Mouse (Mus musculus) forebrain, embryonic 14.5 days (tissue): ENCODE data around the gene Tmem138. TPM values are rescaled to one million over a fixed set of nuclear protein-coding genes. Genes with fewer than 3 reads are reported as not detected.

Experiments used
- ATAC-seq: fragments of 200-750 bp; cut with Nextera tagmentation; 2 replicates; pipeline ENCODE4 v1.8.0; 2017; ENCODE audit warnings: mild to moderate bottlenecking, moderate library complexity
- DNase-seq: peaks from one replicate; pipeline ENCODE4 v3.0.0-alpha.2; 2015; ENCODE audit warnings: low spot score
- H3K27ac ChIP-seq: fragments of 300-500 bp; sonication (generic); 2 replicates; pipeline ENCODE4 v1.5.1; 2014; ENCODE audit warnings: low read depth, mild to moderate bottlenecking, control low read depth, low read length, moderate library complexity
- H3K27me3 ChIP-seq: fragments of 300-500 bp; sonication (generic); replicated peaks from 2 replicates; pipeline ENCODE4 v1.6.1; 2014; ENCODE audit warnings: low read length, control low read depth, mixed read lengths; ENCODE audit not compliant: control insufficient read depth, insufficient read depth
- H3K36me3 ChIP-seq: fragments of 300-500 bp; sonication (generic); 2 replicates; pipeline ENCODE4 v1.6.1; 2014; ENCODE audit warnings: low read length, control low read depth; ENCODE audit not compliant: control insufficient read depth, insufficient read depth
- H3K4me1 ChIP-seq: fragments of 300-500 bp; sonication (generic); 2 replicates; pipeline ENCODE4 v1.6.1; 2014; ENCODE audit warnings: antibody characterized with exemption, low read length, control low read depth; ENCODE audit not compliant: control insufficient read depth, insufficient read depth
- H3K4me2 ChIP-seq: fragments of 300-500 bp; sonication (generic); 2 replicates; pipeline ENCODE4 v1.6.1; 2014; ENCODE audit warnings: mild to moderate bottlenecking, control low read depth, low read length
- H3K4me3 ChIP-seq: fragments of 300-500 bp; sonication (generic); 2 replicates; pipeline ENCODE4 v1.5.1; 2014; ENCODE audit warnings: low read depth, low read length, control low read depth
- H3K9ac ChIP-seq: fragments of 300-500 bp; sonication (generic); 2 replicates; pipeline ENCODE4 v1.6.1; 2014; ENCODE audit warnings: mild to moderate bottlenecking, low read length, control low read depth, moderate library complexity
- H3K9me3 ChIP-seq: fragments of 300-500 bp; sonication (generic); replicated peaks from 2 replicates; pipeline ENCODE4 v1.6.1; 2016; ENCODE audit warnings: low read length, control low read depth, mixed read lengths; ENCODE audit not compliant: control insufficient read depth
- WGBS: fragments of 180-500 bp; shearing (Covaris S2); extraction: QIAGEN DNeasy Blood & Tissue Kit; methylation state at CpG from one replicate; pipeline ENCODE4 v1.1.7; 2014; 5-methylcytosine and 5-hydroxymethylcytosine counted together
- polyA plus RNA-seq: library from polyadenylated mRNA; unstranded; fragments of >200 nt; fragmentation: Nextera tagmentation; extraction: Ambion mirVana; gene quantifications from 2 replicates; pipeline ENCODE4 v1.2.1, GENCODE M21; 2014

The Tmem138 gene
- polyA plus RNA-seq = 42.4 and 49.9 TPM in 2 replicates

DNA sequence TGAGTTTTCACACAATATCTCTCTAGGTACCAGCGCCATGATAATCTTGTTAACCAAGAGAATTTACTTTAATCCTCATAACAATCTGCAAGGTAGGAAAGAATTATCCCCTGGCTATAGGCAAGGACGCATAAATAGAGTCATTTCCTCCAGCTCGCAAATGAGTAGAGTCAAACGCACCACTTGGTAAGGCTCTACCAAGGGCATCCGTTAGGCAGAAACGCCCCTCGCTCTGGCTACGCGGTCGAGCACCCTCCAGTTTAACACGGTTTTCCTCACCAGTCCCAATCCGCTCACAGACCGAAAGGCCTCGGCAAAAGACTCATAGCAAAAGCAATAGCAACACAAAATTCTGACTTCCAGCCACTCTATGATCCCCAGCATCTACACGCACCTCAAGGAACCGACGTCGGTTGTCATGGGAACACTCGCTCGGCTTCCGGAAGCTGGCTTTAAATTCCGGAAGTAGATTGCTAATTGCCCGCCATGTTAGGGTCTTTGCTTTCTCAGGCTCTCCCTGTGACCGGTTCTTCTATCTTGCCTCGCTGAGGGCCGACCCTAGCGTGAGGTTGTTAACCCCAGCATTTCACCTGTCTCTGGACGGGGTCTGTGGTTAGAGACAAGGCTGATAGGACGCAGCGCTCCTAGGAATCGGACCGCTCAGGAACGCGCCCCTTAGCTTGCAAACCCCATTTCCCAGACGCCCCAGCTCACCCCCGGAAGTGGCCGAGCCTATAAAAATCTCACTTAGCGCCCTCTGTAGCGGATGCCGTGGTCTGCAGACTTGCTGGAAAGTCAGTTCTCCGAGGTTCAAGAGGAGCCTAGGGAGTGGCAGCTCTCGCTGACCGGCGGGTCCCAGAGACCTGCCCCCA lies at the start of gene Tmem138, which contains the start of gene Cyb561a3:
Gene Tmem138 (minus strand): TSS at position 673 of the 872 bp plus-strand sequence.
Gene Cyb561a3 (plus strand): TSS at position 483 of the 872 bp plus-strand sequence.
- no peaks in the 10 kb centered on the region for H3K27me3 ChIP-seq

DNA sequence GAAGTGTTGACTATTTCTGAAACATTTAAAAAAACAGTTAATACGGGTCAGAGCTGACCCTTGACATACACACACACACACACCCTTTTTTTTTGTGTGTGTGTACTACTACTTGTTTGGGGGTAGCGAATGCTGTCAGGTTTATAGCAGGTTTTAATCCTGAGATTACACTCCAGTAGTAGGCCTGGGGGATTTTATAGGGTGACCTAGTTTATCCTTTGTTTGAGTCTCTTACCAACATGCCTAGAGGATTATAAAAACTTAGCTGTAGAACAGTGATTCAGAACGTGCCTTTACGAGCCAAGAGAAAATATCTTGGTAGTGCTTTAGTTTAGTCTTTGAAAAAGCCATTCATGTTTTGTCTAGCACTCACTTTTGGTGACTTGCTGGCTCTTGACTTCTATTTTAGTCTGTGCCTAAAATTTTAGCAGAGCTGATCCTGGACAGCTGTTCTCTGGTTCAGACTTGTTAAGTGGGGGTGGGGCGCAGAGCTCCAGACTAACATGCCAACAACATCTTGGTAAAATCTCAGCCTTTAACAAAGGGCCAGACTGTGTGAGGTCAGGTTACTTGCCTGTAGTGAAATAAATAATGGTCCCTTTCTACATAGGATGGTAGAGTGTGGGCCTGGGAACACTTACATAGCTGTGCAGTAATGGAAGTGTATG lies 31.5 kb upstream of the Tmem138 start:
- Histone ChIP-seq H3K27ac (no peak overlapping the region), H3K36me3 (peaks cover 64% of the 10 kb centered on the region), H3K9me3 (no peaks in the 10 kb centered on the region), H3K27me3 (no peaks in the 10 kb centered on the region), H3K4me2 (no peak overlapping the region), H3K4me3 (no peak overlapping the region), H3K4me1 (peaks cover 10% of the 10 kb centered on the region), H3K9ac (no peak overlapping the region)
- ATAC-seq (no peak), DNase-seq (no peak)
- WGBS = 89% methylated on average over 5 of the region's 5 CpGs

More for the DNA sequence above, at the start of gene Tmem138, which contains the start of gene Cyb561a3:
- WGBS = under 1% methylated on average over 44 of the region's 44 CpGs
- Histone ChIP-seq H3K36me3 (peaks cover 26% of the 10 kb centered on the region), H3K9ac (peak within 1 kb of the TSS; percentile 70), H3K27ac (peak within 1 kb of the TSS; percentile 80), H3K4me2 (peak within 1 kb of the TSS; percentile 78), H3K9me3 (no peaks in the 10 kb centered on the region), H3K4me3 (peak within 1 kb of the TSS; percentile 46), H3K4me1 (peaks cover 13% of the 10 kb centered on the region)
- peak; percentile 98 for DNase-seq
- peak; percentile 97 for ATAC-seq

DNA sequence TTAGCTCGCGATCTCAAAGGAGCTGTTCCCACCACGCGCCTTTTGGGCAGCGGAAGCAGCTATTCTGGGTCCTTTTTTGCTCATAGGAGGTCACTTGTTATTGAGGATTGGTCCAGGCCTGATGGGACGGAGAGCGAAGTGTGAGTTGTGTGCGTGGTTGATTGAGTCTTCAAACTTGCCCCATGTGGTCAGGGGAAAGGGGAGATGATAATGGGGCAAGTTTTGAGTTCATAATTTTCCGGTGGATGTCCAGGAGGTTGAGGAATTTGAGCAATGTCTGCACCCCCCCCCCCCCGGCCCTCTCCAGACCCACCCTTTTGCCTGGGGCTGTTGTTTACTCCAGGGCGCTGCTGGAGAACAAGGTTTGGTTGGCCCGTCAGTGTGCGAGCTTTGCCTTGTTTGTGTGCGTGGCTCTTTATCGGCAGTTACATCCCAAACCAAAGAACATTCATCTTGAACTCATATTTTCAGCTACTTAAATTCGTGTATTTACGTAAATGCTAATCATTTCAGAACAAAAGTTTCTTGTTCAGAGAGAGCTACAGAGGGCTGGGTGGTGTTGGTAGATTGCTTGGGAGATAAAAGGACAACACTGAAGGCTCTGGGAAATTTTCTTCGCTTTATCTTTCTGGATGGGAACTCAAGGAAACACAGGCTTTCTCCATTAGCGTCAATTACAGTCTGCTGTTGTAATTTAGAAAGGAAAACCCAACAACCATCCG lies 28.9 kb upstream of the Tmem138 start:
- H3K4me3 ChIP-seq = peak overlapping the region; percentile 95
- DNase-seq (no peak), ATAC-seq (0 out of 2 replicates have a peak, but pooled peaks have one; percentile 1)
- peak overlapping the region; percentile 94 for H3K9ac ChIP-seq
- peak overlapping the region; percentile 87; the same call in 1 of the 2 replicates for H3K27ac ChIP-seq
- H3K27me3 ChIP-seq = no peaks in the 10 kb centered on the region
- H3K36me3 ChIP-seq = peaks cover 38% of the 10 kb centered on the region
- WGBS = 7% methylated on average over 20 of the region's 20 CpGs
- peaks cover 19% of the 10 kb centered on the region for H3K4me1 ChIP-seq
- H3K9me3 ChIP-seq = no peaks in the 10 kb centered on the region
- H3K4me2 ChIP-seq = peak overlapping the region; percentile 78

DNA sequence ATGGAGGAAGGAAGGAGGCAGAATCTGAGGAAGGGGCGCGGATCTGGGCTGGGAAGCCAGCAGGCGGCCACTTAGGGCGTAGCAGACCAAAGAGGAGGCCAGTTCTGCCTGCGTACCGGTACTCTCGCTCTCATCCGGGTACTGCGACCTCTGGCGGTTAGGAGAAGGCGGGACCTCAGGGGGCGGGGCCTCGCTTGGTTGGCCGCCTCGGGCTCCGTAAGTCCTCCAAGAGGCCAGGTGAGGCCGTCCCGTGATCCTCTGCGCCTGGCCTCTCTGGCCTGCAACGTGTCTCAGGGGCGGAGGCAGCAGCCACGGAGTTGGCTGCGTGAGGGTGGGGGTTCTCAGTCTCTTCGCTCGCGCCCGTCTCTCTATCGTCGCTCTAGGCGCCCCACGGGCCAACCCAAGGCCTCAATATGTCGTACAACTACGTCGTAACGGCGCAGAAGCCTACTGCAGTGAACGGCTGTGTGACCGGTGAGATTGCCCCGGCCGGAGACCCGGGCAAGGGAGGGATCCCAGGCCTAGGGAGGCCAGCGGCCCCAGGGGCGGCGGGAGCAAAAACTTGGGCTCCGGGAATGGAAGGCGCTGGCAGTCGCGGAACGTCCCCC lies 28.2 kb upstream of the Tmem138 start, which contains the start of the genes Ddb1 and Tkfc:
Gene Ddb1 (plus strand): TSS at position 35 of the 608 bp plus-strand sequence.
Gene Tkfc (minus strand): TSS at position 362 of the 608 bp plus-strand sequence.
- H3K36me3 ChIP-seq = peaks cover 31% of the 10 kb centered on the region
- peak; percentile 99 for DNase-seq
- no peaks in the 10 kb centered on the region for H3K27me3 ChIP-seq
- peaks cover 19% of the 10 kb centered on the region for H3K4me1 ChIP-seq
- H3K4me2 ChIP-seq = peak within 1 kb of the TSS; percentile 78
- no peaks in the 10 kb centered on the region for H3K9me3 ChIP-seq
- H3K4me3 ChIP-seq = peak within 1 kb of the TSS; percentile 95
- WGBS = under 1% methylated on average over 49 of the region's 49 CpGs
- peak within 1 kb of the TSS; percentile 94 for H3K9ac ChIP-seq
- peak; percentile 96 for ATAC-seq
- H3K27ac ChIP-seq = peak within 1 kb of the TSS; percentile 87

DNA sequence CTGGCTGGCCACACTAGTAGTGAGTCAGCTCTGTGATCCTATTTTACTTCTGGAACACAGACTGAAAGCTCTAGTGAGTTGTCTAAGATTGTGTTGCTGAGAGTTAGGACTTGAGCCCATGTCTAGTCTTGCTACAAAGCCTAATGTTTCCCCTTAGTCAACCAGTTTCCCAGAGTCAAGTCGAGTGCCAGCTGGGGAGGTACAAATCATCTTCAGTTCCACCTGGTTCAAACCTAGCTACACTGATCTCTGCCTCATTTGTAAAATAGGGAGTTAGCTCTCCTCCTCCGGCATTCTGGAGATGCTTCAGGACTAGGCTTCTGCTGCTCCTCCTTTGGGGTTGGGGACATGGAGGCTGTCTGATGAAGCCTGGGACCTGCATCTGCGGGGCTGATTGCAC lies 27.4 kb upstream of the Tmem138 start:
- no peak for DNase-seq
- H3K4me3 ChIP-seq = peak overlapping the region; percentile 95
- H3K9me3 ChIP-seq = no peaks in the 10 kb centered on the region
- H3K4me1 ChIP-seq = peaks cover 19% of the 10 kb centered on the region
- H3K27me3 ChIP-seq = no peaks in the 10 kb centered on the region
- peaks cover 22% of the 10 kb centered on the region for H3K36me3 ChIP-seq
- 70% methylated on average over 3 of the region's 3 CpGs for WGBS
- H3K9ac ChIP-seq = peak overlapping the region; percentile 94
- H3K4me2 ChIP-seq = peak overlapping the region; percentile 78
- ATAC-seq = no peak
- H3K27ac ChIP-seq = peak overlapping the region; percentile 87

DNA sequence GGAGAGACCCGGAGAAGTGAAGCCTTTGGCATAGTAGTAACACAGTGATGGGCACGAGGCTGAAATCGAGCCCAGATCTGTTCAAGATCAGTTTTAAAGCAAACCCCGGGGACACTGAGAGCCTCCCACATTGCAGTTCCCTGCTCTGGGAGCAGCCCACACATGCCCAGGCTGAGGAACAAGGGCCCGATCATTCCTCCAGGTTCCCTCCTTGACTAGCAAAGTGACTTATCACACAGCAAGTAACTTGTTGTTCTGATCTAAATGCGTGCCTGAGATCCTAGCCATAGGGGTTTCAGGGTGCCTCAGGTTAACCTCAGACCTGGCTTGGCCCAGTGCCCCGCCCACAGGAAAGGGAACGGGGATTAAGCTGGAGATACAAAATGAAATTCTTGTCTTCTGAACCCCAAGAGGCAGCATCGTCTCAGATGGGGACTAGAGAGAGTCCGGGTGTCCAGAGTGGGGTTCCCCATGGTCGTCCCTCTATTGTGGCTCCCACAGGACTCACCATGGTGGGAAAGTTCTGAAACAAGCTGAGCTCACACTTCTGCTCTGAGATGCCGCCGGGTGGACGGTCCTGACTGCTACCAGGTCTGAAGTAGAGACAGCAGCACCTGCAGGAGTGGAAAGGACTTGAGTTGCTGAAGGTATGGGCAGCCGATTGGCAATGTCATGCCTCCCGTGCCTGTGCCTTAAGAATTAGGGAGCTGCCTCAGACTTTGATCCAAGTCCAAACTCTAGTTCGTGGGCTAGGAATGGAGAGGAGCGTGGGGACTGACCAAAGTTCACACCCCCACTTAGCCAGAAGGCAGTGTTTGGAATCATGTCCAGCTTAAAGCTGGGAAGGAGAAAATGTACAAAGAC lies 26.7 kb upstream of the Tmem138 start:
- Histone ChIP-seq H3K36me3 (peaks cover 17% of the 10 kb centered on the region), H3K9ac (no peak overlapping the region), H3K9me3 (no peaks in the 10 kb centered on the region), H3K4me3 (no peak overlapping the region), H3K4me2 (no peak overlapping the region), H3K4me1 (peaks cover 19% of the 10 kb centered on the region), H3K27me3 (no peaks in the 10 kb centered on the region), H3K27ac (no peak overlapping the region)
- ATAC-seq (no peak), DNase-seq (no peak)
- WGBS = 87% methylated on average over 18 of the region's 18 CpGs

DNA sequence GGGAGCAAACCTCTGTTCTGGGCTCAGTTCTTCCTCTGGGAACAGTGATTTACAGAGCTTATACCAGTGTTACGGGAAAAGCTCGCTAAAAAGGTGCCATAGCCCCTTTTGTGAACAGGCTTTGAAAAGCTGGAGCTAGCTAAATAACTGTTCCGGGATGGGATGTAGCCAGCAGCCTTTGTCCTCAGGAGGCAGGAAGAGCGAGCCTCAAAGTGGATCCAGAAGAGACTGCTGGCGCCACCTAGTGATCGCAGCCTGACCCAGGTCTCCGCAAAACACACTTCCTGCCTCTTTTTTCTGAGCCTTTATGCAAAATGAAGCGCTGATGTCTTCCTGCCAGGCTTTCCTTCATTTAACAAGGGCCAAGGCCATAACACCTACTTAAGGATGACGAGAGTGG lies 25.6 kb upstream of the Tmem138 start:
- DNase-seq (peak; percentile 96), ATAC-seq (peak; percentile 79)
- peak overlapping the region; percentile 82 for H3K9ac ChIP-seq
- H3K27me3 ChIP-seq = no peaks in the 10 kb centered on the region
- H3K4me1 ChIP-seq = peaks cover 19% of the 10 kb centered on the region
- under 1% methylated on average over 9 of the region's 9 CpGs for WGBS
- H3K36me3 ChIP-seq = peaks cover 10% of the 10 kb centered on the region
- peak overlapping the region; percentile 31 for H3K4me3 ChIP-seq
- peak overlapping the region; percentile 97 for H3K27ac ChIP-seq
- H3K4me2 ChIP-seq = peak overlapping the region; percentile 68
- no peaks in the 10 kb centered on the region for H3K9me3 ChIP-seq
